Mouse (Mus musculus) heart, postnatal 0 days (tissue): Measurements from ENCODE around the gene Crcp. TPM values are rescaled to one million over a fixed set of nuclear protein-coding genes. Genes with fewer than 3 reads are reported as not detected.

Experiments
- ATAC-seq: fragments of 200-750 bp; cut with Nextera tagmentation; 2 replicates; pipeline ENCODE4 v1.8.0; 2017; ENCODE audit warnings: low read depth, moderate number of reproducible peaks, moderate library complexity; ENCODE audit not compliant: insufficient read depth
- DNase-seq: peaks from one replicate; pipeline ENCODE4 v3.0.0-alpha.2; 2016; ENCODE audit warnings: low spot score
- H3K27ac ChIP-seq: fragments of 300-500 bp; sonication (generic); 2 replicates; pipeline ENCODE4 v1.5.1; 2014; ENCODE audit warnings: low read depth, mild to moderate bottlenecking
- H3K27me3 ChIP-seq: fragments of 300-500 bp; sonication (generic); 2 replicates; pipeline ENCODE4 v1.6.1; 2014; ENCODE audit warnings: low read length, mixed read lengths; ENCODE audit not compliant: control insufficient read depth, insufficient read depth
- H3K36me3 ChIP-seq: fragments of 300-500 bp; sonication (generic); replicated peaks from 2 replicates; pipeline ENCODE4 v1.6.1; 2014; ENCODE audit warnings: low read length, mixed read lengths; ENCODE audit not compliant: control insufficient read depth, insufficient read depth
- H3K4me1 ChIP-seq: fragments of 300-500 bp; sonication (generic); 2 replicates; pipeline ENCODE4 v1.6.1; 2014; ENCODE audit warnings: antibody characterized with exemption; ENCODE audit not compliant: control insufficient read depth, insufficient read depth
- H3K4me2 ChIP-seq: fragments of 300-500 bp; sonication (generic); 2 replicates; pipeline ENCODE4 v1.6.1; 2014; ENCODE audit warnings: low read depth, mild to moderate bottlenecking, low read length, moderate library complexity
- H3K4me3 ChIP-seq: fragments of 300-500 bp; sonication (generic); 2 replicates; pipeline ENCODE4 v1.5.1; 2014; ENCODE audit warnings: low read depth, low read length
- H3K9ac ChIP-seq: fragments of 300-500 bp; sonication (generic); replicated peaks from 2 replicates; pipeline ENCODE4 v1.6.1; 2014; ENCODE audit warnings: low read depth, low read length, mixed read lengths
- H3K9me3 ChIP-seq: fragments of 300-500 bp; sonication (generic); replicated peaks from 2 replicates; pipeline ENCODE4 v1.6.1; 2016; ENCODE audit warnings: low read length; ENCODE audit not compliant: control insufficient read depth
- CTCF ChIP-seq: IDR thresholded peaks from 2 replicates; pipeline ENCODE4 v1.5.1; 2016; ENCODE audit warnings: antibody characterized with exemption, control low read depth, low read depth
- EP300 ChIP-seq: IDR thresholded peaks from 2 replicates; pipeline ENCODE4 v1.6.1; 2016; ENCODE audit warnings: antibody characterized with exemption, low read depth
- whole genome bisulfite sequencing: fragments of 180-500 bp; shearing (Covaris S2); extraction: QIAGEN DNeasy Blood & Tissue Kit; methylation state at CpG from one replicate; pipeline ENCODE4 v1.1.7; 2014; 5-methylcytosine and 5-hydroxymethylcytosine counted together
- polyA plus RNA-seq: library from polyadenylated mRNA; unstranded; fragments of >200 nt; fragmentation: Nextera tagmentation; extraction: Ambion mirVana; gene quantifications from 2 replicates; pipeline ENCODE4 v1.2.1, GENCODE M21; 2015
- total RNA-seq: library from RNA; depleted of rRNA; stranded (reverse); fragments of >200 nt; gene quantifications from 2 replicates; pipeline ENCODE4 v1.2.3, GENCODE M21; 2014; ENCODE audit warnings: low replicate concordance

Crcp gene
- total and polyA plus RNA-seq, 2 experiments from 2014 or later: 9.7 to 20.8 TPM

GRCm38 (mm10) chr5:130050416-130050815, 21.3 kb downstream of the Crcp start:
- Histone ChIP-seq H3K4me1 (no peaks in the 10 kb centered on the region), H3K27ac (no peak overlapping the region), H3K9me3 (no peaks in the 10 kb centered on the region), H3K36me3 (peaks cover 22% of the 10 kb centered on the region; the same call in 1 of the 2 replicates), H3K9ac (no peak overlapping the region), H3K27me3 (peaks cover 29% of the 10 kb centered on the region), H3K4me3 (no peak overlapping the region), H3K4me2 (no peak overlapping the region)
- WGBS: 62% methylated on average over 6 of the region's 6 CpGs
- DNase-seq: no peak
- ATAC-seq: no peak
- TF ChIP-seq EP300 (no peak), CTCF (no peak)

GRCm38 (mm10) chr5:130051073-130051860, 22.2 kb downstream of the Crcp start:
- TF ChIP-seq CTCF (no peak), EP300 (no peak)
- no peak overlapping the region for H3K9ac ChIP-seq
- no peak for ATAC-seq
- H3K4me2 ChIP-seq: no peak overlapping the region
- no peaks in the 10 kb centered on the region for H3K4me1 ChIP-seq
- peaks cover 22% of the 10 kb centered on the region; the same call in 1 of the 2 replicates for H3K36me3 ChIP-seq
- 91% methylated on average over 15 of the region's 15 CpGs for WGBS
- DNase-seq: no peak
- H3K4me3 ChIP-seq: no peak overlapping the region
- no peaks in the 10 kb centered on the region for H3K9me3 ChIP-seq
- no peak overlapping the region for H3K27ac ChIP-seq
- H3K27me3 ChIP-seq: peaks cover 27% of the 10 kb centered on the region

- TF ChIP-seq EP300 (no peak), CTCF (no peak)
- H3K27ac ChIP-seq: no peak overlapping the region
- DNase-seq (no peak), ATAC-seq (no peak)
- H3K9me3 ChIP-seq: no peaks in the 10 kb centered on the region
- 73% methylated on average over 5 of the region's 5 CpGs for WGBS
- peaks cover 27% of the 10 kb centered on the region for H3K27me3 ChIP-seq
- no peak overlapping the region for H3K4me3 ChIP-seq
- no peak overlapping the region for H3K4me2 ChIP-seq
- no peaks in the 10 kb centered on the region for H3K4me1 ChIP-seq
- H3K9ac ChIP-seq: no peak overlapping the region
- peaks cover 21% of the 10 kb centered on the region; the same call in 1 of the 2 replicates for H3K36me3 ChIP-seq
Observed at GRCm38 (mm10) chr5:130052510-130052909, 23.4 kb downstream of the Crcp start.

DNA sequence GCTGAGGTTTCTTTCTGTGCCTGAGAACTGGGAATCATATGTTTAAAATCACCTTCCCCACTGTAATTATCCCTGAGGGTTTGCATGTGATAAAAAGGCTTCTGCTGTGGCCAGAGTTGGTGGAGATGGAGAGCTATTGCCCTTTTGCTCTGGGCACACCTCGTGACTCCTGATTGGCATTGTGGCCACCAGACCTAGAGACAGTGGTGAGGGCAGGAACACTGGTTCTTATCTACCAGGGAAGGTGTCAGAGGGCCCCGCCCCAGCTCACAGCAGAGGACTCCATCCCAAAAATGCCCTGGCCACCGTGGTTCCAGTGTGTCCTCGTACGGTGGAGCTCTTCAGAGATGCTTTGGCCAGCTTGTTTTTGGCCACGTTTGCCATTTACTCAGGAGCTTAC, 23.9 kb downstream of the Crcp start:
- Histone ChIP-seq H3K9ac (no peak overlapping the region), H3K27ac (no peak overlapping the region), H3K27me3 (peaks cover 27% of the 10 kb centered on the region), H3K4me3 (no peak overlapping the region), H3K4me2 (no peak overlapping the region), H3K4me1 (no peaks in the 10 kb centered on the region), H3K9me3 (no peaks in the 10 kb centered on the region), H3K36me3 (0 out of 2 replicates have a peak, but pooled peaks cover 18% of the 10 kb centered on the region)
- 83% methylated on average over 6 of the region's 6 CpGs for WGBS
- no peak for TF ChIP-seq CTCF
- no peak for TF ChIP-seq EP300
- DNase-seq (no peak), ATAC-seq (no peak)

GRCm38 (mm10) chr5:130055688-130056087, 26.6 kb downstream of the Crcp start:
- Histone ChIP-seq H3K4me1 (peaks cover 12% of the 10 kb centered on the region), H3K4me2 (no peak overlapping the region), H3K4me3 (no peak overlapping the region), H3K36me3 (0 out of 2 replicates have a peak, but pooled peaks cover 13% of the 10 kb centered on the region), H3K27me3 (0 out of 2 replicates have a peak, but pooled peaks cover 11% of the 10 kb centered on the region), H3K27ac (no peak overlapping the region), H3K9me3 (no peaks in the 10 kb centered on the region), H3K9ac (no peak overlapping the region)
- 95% methylated on average over 4 of the region's 4 CpGs for WGBS
- no peak for ATAC-seq
- TF ChIP-seq EP300 (no peak), CTCF (no peak)
- no peak for DNase-seq

DNA sequence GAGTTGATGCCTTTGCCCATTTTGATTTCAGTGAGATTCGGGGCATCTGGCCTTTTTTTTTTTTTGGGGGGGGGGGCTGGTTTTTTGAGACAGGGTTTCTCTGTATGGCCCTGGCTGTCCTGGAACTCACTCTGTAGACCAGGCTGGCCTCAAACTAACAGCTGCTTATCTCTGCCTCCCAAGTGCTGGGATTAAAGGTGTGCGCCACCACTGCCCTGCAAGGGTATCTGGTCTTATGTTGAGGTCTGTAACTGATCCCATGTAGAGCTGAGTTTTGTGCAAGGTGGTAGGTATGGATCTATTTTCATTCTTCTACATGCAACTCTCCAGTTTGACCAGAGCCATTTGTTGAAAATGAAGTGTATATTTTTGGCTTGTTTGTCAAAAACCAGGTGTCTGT, 27.2 kb downstream of the Crcp start:
- Histone ChIP-seq H3K4me3 (no peak overlapping the region), H3K27ac (no peak overlapping the region), H3K36me3 (0 out of 2 replicates have a peak, but pooled peaks cover 8% of the 10 kb centered on the region), H3K27me3 (0 out of 2 replicates have a peak, but pooled peaks cover 4% of the 10 kb centered on the region), H3K9me3 (no peaks in the 10 kb centered on the region), H3K4me2 (no peak overlapping the region), H3K9ac (no peak overlapping the region), H3K4me1 (peaks cover 12% of the 10 kb centered on the region)
- no peak for TF ChIP-seq CTCF
- no peak for TF ChIP-seq EP300
- WGBS: 90% methylated on average over 2 of the region's 2 CpGs
- no peak for DNase-seq
- no peak for ATAC-seq
